Mouse (Mus musculus): Measurements from ENCODE around the gene Actg1.

The Actg1 gene

GRCm38 (mm10) chr11:120345067-120345681 is 3.2 kb downstream of the Actg1 start:
- DNase-seq (ENCODE audit: low spot score): peak; percentile 70

GRCm38 (mm10) chr11:120344310-120344920 is 3.9 kb downstream of the Actg1 start:
- peak; percentile 61 for DNase-seq (ENCODE audit: low spot score)

- peak; percentile 55 for DNase-seq (ENCODE audit: low spot score)
Measured at GRCm38 (mm10) chr11:120343519-120344309, 4.6 kb downstream of the Actg1 start.

GRCm38 (mm10) chr11:120342656-120343160 is 5.6 kb downstream of the Actg1 start:
- DNase-seq (ENCODE audit: low spot score): no peak

GRCm38 (mm10) chr11:120341661-120342060 is 6.7 kb downstream of the Actg1 start:
- DNase-seq (ENCODE audit: low spot score): no peak

GRCm38 (mm10) chr11:120339978-120340513 is 8.3 kb downstream of the Actg1 start:
- DNase-seq (ENCODE audit: low spot score): no peak

- DNase-seq (ENCODE audit: low spot score): no peak
Measured at GRCm38 (mm10) chr11:120338786-120339185, 9.6 kb downstream of the Actg1 start.

- DNase-seq (ENCODE audit: low spot score): no peak
Measured at GRCm38 (mm10) chr11:120337447-120337846, 10.9 kb downstream of the Actg1 start.

- no peak for DNase-seq (ENCODE audit: low spot score)
Measured at GRCm38 (mm10) chr11:120335431-120336021, 12.8 kb downstream of the Actg1 start.

- DNase-seq (ENCODE audit: low spot score): no peak
Measured at GRCm38 (mm10) chr11:120320156-120320555, 28.2 kb downstream of the Actg1 start.

- no peak for DNase-seq (ENCODE audit: low spot score)
Measured at GRCm38 (mm10) chr11:120319310-120319709, 29.0 kb downstream of the Actg1 start.

GRCm38 (mm10) chr11:120317456-120317855 is 30.9 kb downstream of the Actg1 start:
- no peak for DNase-seq (ENCODE audit: low spot score)

- peak; percentile 46 for DNase-seq (ENCODE audit: low spot score)
Measured at GRCm38 (mm10) chr11:120316690-120317254, 31.6 kb downstream of the Actg1 start.

- peak; percentile 98 for DNase-seq (ENCODE audit: low spot score)
Measured at GRCm38 (mm10) chr11:120315832-120316689, 32.3 kb downstream of the Actg1 start.

GRCm38 (mm10) chr11:120315416-120315761 is 33.0 kb downstream of the Actg1 start:
- peak; percentile 54 for DNase-seq (ENCODE audit: low spot score)

- DNase-seq (ENCODE audit: low spot score): peak; percentile 39
Measured at GRCm38 (mm10) chr11:120314721-120315415, 33.5 kb downstream of the Actg1 start.

- DNase-seq (ENCODE audit: low spot score): no peak
Measured at GRCm38 (mm10) chr11:120313906-120314685, 34.2 kb downstream of the Actg1 start.

GRCm38 (mm10) chr11:120312069-120312468 is 36.3 kb downstream of the Actg1 start:
- DNase-seq (ENCODE audit: low spot score): no peak

- DNase-seq (ENCODE audit: low spot score): no peak
Measured at GRCm38 (mm10) chr11:120311561-120311960, 36.8 kb downstream of the Actg1 start.
